Mouse (Mus musculus) E14TG2a.4 (cell line): Measurements from ENCODE around the gene Cox17.

Source experiments
- H3K27me3 ChIP-seq: 2 replicates; pipeline ENCODE4 v1.6.1; 2014; ENCODE audit warnings: low read length, control low read depth; ENCODE audit not compliant: insufficient read depth
- H3K36me3 ChIP-seq: 2 replicates; pipeline ENCODE4 v1.6.1; 2014; ENCODE audit warnings: low read length, control low read depth; ENCODE audit not compliant: insufficient read depth
- H3K4me1 ChIP-seq: replicated peaks from 2 replicates; pipeline ENCODE4 v1.6.1; 2014; ENCODE audit warnings: low read depth, low read length, control low read depth
- H3K4me3 ChIP-seq: replicated peaks from 2 replicates; pipeline ENCODE4 v1.5.1; 2014; ENCODE audit warnings: mild to moderate bottlenecking, low read length
- H3K9me3 ChIP-seq: 2 replicates; pipeline ENCODE4 v1.6.1; 2014; ENCODE audit warnings: low read length, control low read depth
- CTCF ChIP-seq: conservative IDR thresholded peaks from 2 replicates; pipeline ENCODE4 v1.5.1; 2014; ENCODE audit warnings: low read length
- NANOG ChIP-seq: IDR thresholded peaks from 2 replicates; pipeline ENCODE4 v1.6.1; 2014; ENCODE audit warnings: borderline replicate concordance, low read length, mixed read lengths
- POU5F1 ChIP-seq: IDR thresholded peaks from 2 replicates; pipeline ENCODE4 v1.6.1; 2014; ENCODE audit warnings: low read length, borderline replicate concordance

The Cox17 gene

GRCm38 (mm10) chr16:38352851-38353250 lies 6.1 kb downstream of the Cox17 start:
- TF ChIP-seq CTCF (no peak), POU5F1 (no peak), NANOG (no peak)
- Histone ChIP-seq H3K4me3 (no peak overlapping the region), H3K27me3 (no peaks in the 10 kb centered on the region), H3K9me3 (no peaks in the 10 kb centered on the region), H3K36me3 (peaks cover 59% of the 10 kb centered on the region), H3K4me1 (peaks cover 17% of the 10 kb centered on the region)

- peaks cover 54% of the 10 kb centered on the region for H3K36me3 ChIP-seq
- H3K9me3 ChIP-seq, result no peaks in the 10 kb centered on the region
- no peak overlapping the region for H3K4me3 ChIP-seq
- peaks cover 9% of the 10 kb centered on the region for H3K4me1 ChIP-seq
- H3K27me3 ChIP-seq, result no peaks in the 10 kb centered on the region
- TF ChIP-seq CTCF, result no peak
- no peak for TF ChIP-seq POU5F1
- TF ChIP-seq NANOG, result no peak
These were observed 6.9 kb downstream of the Cox17 start for GRCm38 (mm10) chr16:38353642-38354041.

GRCm38 (mm10) chr16:38354185-38354913 lies 7.6 kb downstream of the Cox17 start:
- H3K27me3 ChIP-seq, result no peaks in the 10 kb centered on the region

GRCm38 (mm10) chr16:38358256-38358812 lies 11.5 kb downstream of the Cox17 start:
- peaks cover 12% of the 10 kb centered on the region; the same call in 1 of the 2 replicates for H3K36me3 ChIP-seq
- H3K9me3 ChIP-seq, result no peaks in the 10 kb centered on the region
- no peak for TF ChIP-seq POU5F1
- TF ChIP-seq CTCF, result no peak
- H3K27me3 ChIP-seq, result peaks cover 10% of the 10 kb centered on the region
- peaks cover 7% of the 10 kb centered on the region; the same call in 1 of the 2 replicates for H3K4me1 ChIP-seq
- no peak overlapping the region for H3K4me3 ChIP-seq

More at GRCm38 (mm10) chr16:38354185-38354913, 7.6 kb downstream of the Cox17 start:
- TF ChIP-seq POU5F1 (no peak), NANOG (no peak), CTCF (no peak)
- peaks cover 9% of the 10 kb centered on the region for H3K4me1 ChIP-seq
- H3K9me3 ChIP-seq, result no peaks in the 10 kb centered on the region
- H3K4me3 ChIP-seq, result no peak overlapping the region
- H3K36me3 ChIP-seq, result peaks cover 48% of the 10 kb centered on the region

- peaks cover 6% of the 10 kb centered on the region; the same call in 1 of the 2 replicates for H3K36me3 ChIP-seq
- H3K27me3 ChIP-seq, result peaks cover 10% of the 10 kb centered on the region
- TF ChIP-seq POU5F1 (no peak), NANOG (no peak), CTCF (no peak)
- no peak overlapping the region for H3K4me3 ChIP-seq
- H3K4me1 ChIP-seq, result peaks cover 7% of the 10 kb centered on the region; the same call in 1 of the 2 replicates
- no peaks in the 10 kb centered on the region for H3K9me3 ChIP-seq
These were observed 12.4 kb downstream of the Cox17 start for GRCm38 (mm10) chr16:38359241-38359640.

- H3K4me1 ChIP-seq, result peaks cover 7% of the 10 kb centered on the region; the same call in 1 of the 2 replicates
- no peak overlapping the region for H3K4me3 ChIP-seq
- no peak for TF ChIP-seq CTCF
- TF ChIP-seq NANOG, result no peak
- no peak for TF ChIP-seq POU5F1
- H3K36me3 ChIP-seq, result 0 out of 2 replicates have a peak, but pooled peaks cover 4% of the 10 kb centered on the region
- peaks cover 10% of the 10 kb centered on the region for H3K27me3 ChIP-seq
- H3K9me3 ChIP-seq, result no peaks in the 10 kb centered on the region
These were observed 13.1 kb downstream of the Cox17 start for GRCm38 (mm10) chr16:38359857-38360256.

- Histone ChIP-seq H3K4me3 (no peak overlapping the region), H3K4me1 (peaks cover 7% of the 10 kb centered on the region; the same call in 1 of the 2 replicates), H3K36me3 (0 out of 2 replicates have a peak, but pooled peaks cover 4% of the 10 kb centered on the region), H3K9me3 (no peaks in the 10 kb centered on the region), H3K27me3 (peaks cover 10% of the 10 kb centered on the region)
- TF ChIP-seq POU5F1 (no peak), NANOG (no peak), CTCF (no peak)
These were observed 13.5 kb downstream of the Cox17 start for GRCm38 (mm10) chr16:38360317-38360716.

- H3K4me1 ChIP-seq, result peaks cover 7% of the 10 kb centered on the region; the same call in 1 of the 2 replicates
- H3K27me3 ChIP-seq, result peaks cover 10% of the 10 kb centered on the region
- H3K4me3 ChIP-seq, result no peak within 1 kb of the TSS
- TF ChIP-seq CTCF (no peak), NANOG (no peak), POU5F1 (no peak)
- H3K36me3 ChIP-seq, result no peaks in the 10 kb centered on the region
- no peaks in the 10 kb centered on the region for H3K9me3 ChIP-seq
These were observed 15.1 kb downstream of the Cox17 start, which contains the start of gene Popdc2 for GRCm38 (mm10) chr16:38361933-38362332. Gene Popdc2 (plus strand): TSS chr16:38362209.
